Mouse (Mus musculus) ES-E14 (cell line): ENCODE data around the gene Hist1h2bc. TPM values are rescaled to one million over a fixed set of nuclear protein-coding genes. Genes with fewer than 3 reads are reported as not detected.

Experiments
- DNase-seq: peaks from one replicate; pipeline ENCODE4 v3.0.0-alpha.2; 2013; ENCODE audit warnings: low read depth, low spot score
- H3K27ac ChIP-seq: 2 replicates; pipeline ENCODE4 v1.5.1; 2012; ENCODE audit warnings: low read depth, mild to moderate bottlenecking, low read length, moderate library complexity, mixed read lengths; ENCODE audit not compliant: poor library complexity, insufficient read depth, severe bottlenecking
- H3K36me3 ChIP-seq: 2 replicates; pipeline ENCODE4 v1.6.1; 2012; ENCODE audit warnings: mild to moderate bottlenecking, low read length, moderate library complexity, mixed read lengths; ENCODE audit not compliant: control insufficient read depth, poor library complexity, insufficient read depth, severe bottlenecking
- H3K4me1 ChIP-seq, 2 experiments: fragments of 150-350 bp in 1 of 2; sonication (generic) in 1 of 2; 2 replicates each; pipeline ENCODE4 v1.6.1; 2012; ENCODE audit warnings: low read length in 2 of 2, mild to moderate bottlenecking in 1 of 2, mixed read lengths in 1 of 2; ENCODE audit not compliant: control insufficient read depth in 2 of 2, insufficient read depth in 2 of 2, poor library complexity in 1 of 2
- H3K4me3 ChIP-seq, 2 experiments: fragments of 150-350 bp in 1 of 2; sonication (generic) in 1 of 2; 2 replicates each; pipeline ENCODE4 v1.5.1; 2012; ENCODE audit warnings: low read length in 2 of 2, low read depth in 1 of 2, mild to moderate bottlenecking in 1 of 2, mixed read lengths in 1 of 2; ENCODE audit not compliant: insufficient read depth in 1 of 2, poor library complexity in 1 of 2, severe bottlenecking in 1 of 2
- H3K9ac ChIP-seq: 2 replicates; pipeline ENCODE4 v1.6.1; 2012; ENCODE audit warnings: low read depth, mild to moderate bottlenecking, low read length, mixed read lengths; ENCODE audit not compliant: poor library complexity, insufficient read depth, severe bottlenecking
- H3K9me3 ChIP-seq: fragments of 150-350 bp; sonication (generic); 2 replicates; pipeline ENCODE4 v1.6.1; 2012; ENCODE audit warnings: low read depth, mild to moderate bottlenecking, low read length; ENCODE audit not compliant: control insufficient read depth, insufficient read depth
- CHD2 ChIP-seq: IDR thresholded peaks from 2 replicates; pipeline ENCODE4 v1.6.1; 2014; ENCODE audit warnings: mild to moderate bottlenecking, low read depth, low read length, inconsistent platforms
- HCFC1 ChIP-seq: IDR thresholded peaks from 2 replicates; pipeline ENCODE4 v1.6.1; 2012; ENCODE audit warnings: low read length, inconsistent platforms, borderline replicate concordance; ENCODE audit not compliant: insufficient read depth
- MAFK ChIP-seq: IDR thresholded peaks from 2 replicates; pipeline ENCODE4 v1.6.1; 2014; ENCODE audit warnings: mild to moderate bottlenecking, low read depth, low read length, inconsistent platforms; ENCODE audit not compliant: insufficient read depth
- ZC3H11A ChIP-seq: IDR thresholded peaks from 2 replicates; pipeline ENCODE4 v1.6.1; 2012; ENCODE audit warnings: low read depth, mild to moderate bottlenecking, inconsistent platforms, low read length, borderline replicate concordance
- ZNF384 ChIP-seq: IDR thresholded peaks from 2 replicates; pipeline ENCODE4 v1.6.1; 2012; ENCODE audit warnings: low read depth, low read length, inconsistent platforms
- in situ Hi-C, 2 experiments: fragments of 600-800 bp; cut with MboI; formaldehyde crosslinking; loops; one replicate each; pipeline ENCODE4 v1.15.1; 2025; ENCODE audit warnings: low sequenced_read_pairs in 2 of 2, inconsistent platforms in 1 of 2; ENCODE audit not compliant: unreplicated experiment in 2 of 2
- total RNA-seq: library from RNA; depleted of rRNA; stranded (reverse); fragments of 300-350 nt; gene quantifications from 2 replicates; pipeline ENCODE4 v1.2.3, GENCODE M21; 2012

Hist1h2bc gene
- total RNA-seq, 1 experiment: 545 TPM

GRCm38 (mm10) chr13:23724239-23724638 is 40.2 kb downstream of the Hist1h2bc start:
- Histone ChIP-seq H3K36me3 (no peaks in the 10 kb centered on the region), H3K4me1 (no peaks in the 10 kb centered on the region), H3K9ac (no peak overlapping the region), H3K27ac (no peak overlapping the region), H3K9me3 (no peaks in the 10 kb centered on the region), H3K4me3 (no peak overlapping the region)
- TF ChIP-seq CHD2 (no peak), HCFC1 (no peak), ZNF384 (no peak), MAFK (no peak), ZC3H11A (no peak)
- DNase-seq: no peak
- in situ Hi-C loops: no loop called here

- no peak for DNase-seq
These were observed 41.2 kb downstream of the Hist1h2bc start for GRCm38 (mm10) chr13:23725213-23725612.

GRCm38 (mm10) chr13:23728472-23729191 is 44.6 kb downstream of the Hist1h2bc start:
- no peak overlapping the region for H3K27ac ChIP-seq
- H3K9me3 ChIP-seq: no peaks in the 10 kb centered on the region
- H3K4me3 ChIP-seq: no peak overlapping the region
- no peak for DNase-seq
- no peak overlapping the region for H3K9ac ChIP-seq
- H3K4me1 ChIP-seq: 0 out of 4 replicates have a peak, but pooled peaks cover 0 to 2% of the 10 kb centered on the region in 2 experiments
- no peak for TF ChIP-seq ZC3H11A
- H3K36me3 ChIP-seq: no peaks in the 10 kb centered on the region
- in situ Hi-C loops: no loop called here

More at GRCm38 (mm10) chr13:23725213-23725612, 41.2 kb downstream of the Hist1h2bc start:
- no peaks in the 10 kb centered on the region for H3K9me3 ChIP-seq
- H3K36me3 ChIP-seq: no peaks in the 10 kb centered on the region
- no peak overlapping the region for H3K27ac ChIP-seq
- no peaks in the 10 kb centered on the region for H3K4me1 ChIP-seq
- no peak for TF ChIP-seq ZC3H11A
- TF ChIP-seq CHD2: no peak
- TF ChIP-seq HCFC1: no peak
- no peak for TF ChIP-seq ZNF384
- TF ChIP-seq MAFK: no peak
- no peak overlapping the region for H3K9ac ChIP-seq
- H3K4me3 ChIP-seq: no peak overlapping the region
- in situ Hi-C loops: no loop called here

- H3K36me3 ChIP-seq: no peaks in the 10 kb centered on the region
- in situ Hi-C loops: no loop called here
- no peak overlapping the region for H3K9ac ChIP-seq
- TF ChIP-seq HCFC1: no peak
- no peak for TF ChIP-seq ZNF384
- no peak for TF ChIP-seq CHD2
- 0 out of 4 replicates have a peak, but pooled peaks cover 0 to 2% of the 10 kb centered on the region in 2 experiments for H3K4me1 ChIP-seq
- no peak overlapping the region for H3K27ac ChIP-seq
- no peaks in the 10 kb centered on the region for H3K9me3 ChIP-seq
- H3K4me3 ChIP-seq: no peak overlapping the region
- DNase-seq: no peak
These were observed 45.2 kb downstream of the Hist1h2bc start for GRCm38 (mm10) chr13:23729192-23729525.

GRCm38 (mm10) chr13:23729706-23730105 is 45.7 kb downstream of the Hist1h2bc start:
- DNase-seq: no peak
- Histone ChIP-seq H3K36me3 (no peaks in the 10 kb centered on the region), H3K4me1 (0 out of 4 replicates have a peak, but pooled peaks cover 0 to 2% of the 10 kb centered on the region in 2 experiments), H3K27ac (no peak overlapping the region), H3K9ac (no peak overlapping the region), H3K4me3 (no peak overlapping the region), H3K9me3 (no peaks in the 10 kb centered on the region)
- no peak for TF ChIP-seq ZC3H11A
- TF ChIP-seq HCFC1: no peak
- TF ChIP-seq CHD2: no peak
- TF ChIP-seq ZNF384: no peak
- no peak for TF ChIP-seq MAFK
- in situ Hi-C loops: no loop called here
